10 mouse cellular contexts compared by ENCODE assay signal in genomic region chr11:11997045-11997444, GRCm38 (mm10). TPM values are rescaled to one million over a fixed set of nuclear protein-coding genes. Genes with fewer than 3 reads are reported as not detected.
DNase-seq lines count a peak whose midpoint lies in the region; ATAC-seq and TF ChIP-seq lines count a peak whose summit lies in the region.
"Had no signal": no experiment of that assay in that cellular context is flagged by ENCODE, and none has a peak within 500 bp of the region (broad histone marks: within the 10 kb centered on the region; RNA-seq: fewer than 3 reads in every experiment).

No protein-coding gene starts in this region.

- peak; percentile 75 for DNase-seq in gastrocnemius, adult 2 months
- no peak for DNase-seq in gastrocnemius, postnatal 4 days (ENCODE audit: low spot score in 2 of 2)
- DNase-seq in lung, postnatal 25 days (ENCODE audit: low spot score), result no peak
- peak; percentile 63 for DNase-seq in heart, embryonic 10.5 days (ENCODE audit: low spot score)
- peak; percentile 15 to 48 for DNase-seq in layer of hippocampus, postnatal 14 days (ENCODE audit: low spot score in 2 of 2)
- no peak for DNase-seq in liver, postnatal 0 days

- H3K9ac ChIP-seq in lung, embryonic 16.5 days (ENCODE audit: low read length), result no peak overlapping the region
- no peak overlapping the region for H3K9ac ChIP-seq in liver, postnatal 0 days (replicated peaks)

- peaks cover 3% of the 10 kb centered on the region; the same call in 1 of the 2 replicates for H3K4me1 ChIP-seq in lung, embryonic 16.5 days (replicated peaks; ENCODE audit: control insufficient read depth, insufficient read depth, low read length)
- H3K4me1 ChIP-seq in heart, embryonic 10.5 days, result peaks cover 41% of the 10 kb centered on the region; the same call in 1 of the 2 replicates
- H3K4me1 ChIP-seq in liver, postnatal 0 days (ENCODE audit: insufficient read depth), result no peaks in the 10 kb centered on the region

- no peak overlapping the region for H3K4me2 ChIP-seq in lung, embryonic 16.5 days (ENCODE audit: low read depth, low read length)
- no peak overlapping the region for H3K4me2 ChIP-seq in liver, postnatal 0 days (ENCODE audit: low read depth, low read length)
- H3K4me2 ChIP-seq: liver, embryonic 11.5 days had no signal

- intact Hi-C loops in gastrocnemius, adult 2 months (cut with DNase I), result loop anchor here (5.0 kb wide), 1 partner anchor 40 kb away; the partner anchor contains the start of gene Grb10

- H3K4me3 ChIP-seq in gastrocnemius, adult 2 months, result no peak overlapping the region
- H3K4me3 ChIP-seq in lung, embryonic 16.5 days (ENCODE audit: low read length), result no peak overlapping the region
- no peak overlapping the region for H3K4me3 ChIP-seq in heart, embryonic 10.5 days
- H3K4me3 ChIP-seq in liver, postnatal 0 days (ENCODE audit: low read depth, low read length), result no peak overlapping the region

- 49% methylated on average over 1 of the region's 1 CpGs for WGBS in lung, embryonic 16.5 days
- 67% methylated on average over 1 of the region's 1 CpGs for WGBS in heart, embryonic 10.5 days
- 75% methylated on average over 1 of the region's 1 CpGs for WGBS in liver, postnatal 0 days (ENCODE audit: insufficient replicate concordance)

- H3K27ac ChIP-seq in gastrocnemius, adult 2 months, result peak overlapping the region; percentile 83
- H3K27ac ChIP-seq in lung, embryonic 16.5 days (ENCODE audit: low read length), result no peak overlapping the region
- no peak overlapping the region for H3K27ac ChIP-seq in heart, embryonic 10.5 days
- H3K27ac ChIP-seq in liver, postnatal 0 days (ENCODE audit: low read depth), result no peak overlapping the region

- no peak for TF ChIP-seq EP300 in liver, postnatal 0 days (IDR thresholded peaks at IDR 0.05; ENCODE audit: low read depth)

- no peaks in the 10 kb centered on the region for H3K27me3 ChIP-seq in lung, embryonic 16.5 days (ENCODE audit: control insufficient read depth, insufficient read depth, low read depth, low read length)
- H3K27me3 ChIP-seq in heart, embryonic 10.5 days (ENCODE audit: insufficient read depth, poor library complexity, severe bottlenecking), result no peaks in the 10 kb centered on the region
- H3K27me3 ChIP-seq in liver, postnatal 0 days (ENCODE audit: insufficient read depth, low read length), result no peaks in the 10 kb centered on the region
- H3K27me3 ChIP-seq: CH12.LX had no signal

- no peaks in the 10 kb centered on the region for H3K9me3 ChIP-seq in lung, embryonic 16.5 days (ENCODE audit: control insufficient read depth, low read length)
- no peaks in the 10 kb centered on the region for H3K9me3 ChIP-seq in heart, embryonic 10.5 days
- H3K9me3 ChIP-seq in liver, postnatal 0 days (ENCODE audit: low read length), result no peaks in the 10 kb centered on the region

- peak; percentile 81 for ATAC-seq in lung, embryonic 16.5 days (ENCODE audit: low read depth)
- no peak for ATAC-seq in liver, postnatal 0 days
- ATAC-seq: midbrain, embryonic 16.5 days had no signal

- peaks cover 3% of the 10 kb centered on the region; the same call in 1 of the 2 replicates for H3K36me3 ChIP-seq in lung, embryonic 16.5 days (ENCODE audit: control insufficient read depth, insufficient read depth, low read length)
- H3K36me3 ChIP-seq in heart, embryonic 10.5 days, result peaks cover 13% of the 10 kb centered on the region
- no peaks in the 10 kb centered on the region for H3K36me3 ChIP-seq in liver, postnatal 0 days (replicated peaks; ENCODE audit: insufficient read depth, low read length)

- TF ChIP-seq CTCF in gastrocnemius, adult 2 months (IDR thresholded peaks at IDR 0.05), result no peak
- no peak for TF ChIP-seq CTCF in liver, postnatal 0 days (IDR thresholded peaks at IDR 0.05; ENCODE audit: low read depth)

RNA-seq across cellular contexts. Expression of gene Grb10, which starts 41.4 kb away (rescaled TPM):
- total RNA-seq in gastrocnemius, adult 2 months (2021), result 10 to 100 TPM; 27.9 to 59.3 TPM
- total RNA-seq in gastrocnemius, postnatal 4 days (2021), result 100 to 1,000 TPM; 778 to 813 TPM
- 518 and 579 TPM in 2 replicates for polyA plus RNA-seq in lung, embryonic 16.5 days (2015; fragmentation: Nextera tagmentation; extraction: Ambion mirVana)
- polyA plus RNA-seq in heart, embryonic 10.5 days (2016; fragmentation: Nextera tagmentation; extraction: Ambion mirVana), result 654 and 797 TPM in 2 replicates
- 10 to 100 TPM; 29.3 to 32.3 TPM for total RNA-seq in layer of hippocampus, postnatal 14 days (2021)
- 113 and 121 TPM in 2 replicates for polyA plus RNA-seq in liver, postnatal 0 days (2015; fragmentation: Nextera tagmentation; extraction: Ambion mirVana)

Comparison
In these comparisons a context has a peak if more than half of its experiments do, and no peak if none do; other contexts are left out.
1. DNase-seq: peak in gastrocnemius, adult 2 months (single experiment), heart, embryonic 10.5 days (single experiment) and layer of hippocampus, postnatal 14 days (2 of 2); none in gastrocnemius, postnatal 4 days (0 of 2), lung, postnatal 25 days (single experiment) and liver, postnatal 0 days (single experiment).
2. RNA of gene Grb10, which starts 41.4 kb away (total RNA-seq): 778 to 813 TPM in gastrocnemius, postnatal 4 days; 27.9 to 59.3 TPM in gastrocnemius, adult 2 months and 29.3 to 32.3 TPM in layer of hippocampus, postnatal 14 days; every median in the first group is over 10 times any median in the second.